Mouse (Mus musculus) heart, adult 9 months (tissue): Measurements from ENCODE around the gene Guk1.
"Not testable (repeated sequence)": the region's sequence is repeated elsewhere in the genome, so short reads cannot be mapped to it uniquely, and the experiment has no call there.

ENCODE experiments used
- DNase-seq, 2 experiments: peaks; one replicate each; pipeline ENCODE4 v3.0.0; 2022; ENCODE audit warnings: low spot score in 2 of 2

The Guk1 gene

DNA sequence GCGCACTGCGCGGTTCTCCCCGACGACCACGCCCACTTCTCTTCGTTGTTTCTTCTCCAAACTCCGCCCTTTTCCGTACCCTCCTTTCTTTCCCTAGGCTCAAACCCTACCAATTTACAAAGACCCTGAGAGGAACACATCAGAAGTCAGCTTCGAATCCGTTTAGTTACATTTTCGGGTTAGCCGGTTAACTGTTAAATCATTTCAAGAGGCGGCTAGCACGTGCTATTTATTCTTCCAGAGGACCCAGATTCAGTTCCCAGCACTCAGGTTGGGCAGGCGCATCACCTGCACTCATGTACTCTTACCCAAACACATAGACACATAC is at the start of gene Guk1:
Gene Guk1, minus strand, starts transcription at position 154 of the 328 bp plus-strand sequence.
- DNase-seq = no peak

DNA sequence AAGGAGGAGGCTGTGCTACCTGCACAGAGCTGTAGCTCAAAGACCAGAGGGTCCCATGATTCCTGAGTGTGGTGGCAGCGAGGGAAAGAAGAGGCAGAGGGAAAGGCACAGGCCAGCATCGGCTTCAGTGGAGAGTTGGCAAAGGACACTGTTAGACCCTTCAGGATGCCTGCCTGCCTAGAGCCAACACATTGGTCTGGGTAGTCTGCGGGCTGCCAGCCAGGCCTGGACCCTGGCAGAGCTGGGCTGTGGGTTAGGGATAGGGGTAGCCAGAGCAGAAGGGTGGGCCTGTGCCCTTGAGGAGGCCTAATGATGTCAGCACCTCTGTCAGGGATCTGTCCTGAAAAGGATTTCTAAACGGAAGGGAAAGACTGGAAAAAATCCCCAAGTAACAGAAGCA is 47.8 kb upstream of the Guk1 start:
- DNase-seq = no peak

DNA sequence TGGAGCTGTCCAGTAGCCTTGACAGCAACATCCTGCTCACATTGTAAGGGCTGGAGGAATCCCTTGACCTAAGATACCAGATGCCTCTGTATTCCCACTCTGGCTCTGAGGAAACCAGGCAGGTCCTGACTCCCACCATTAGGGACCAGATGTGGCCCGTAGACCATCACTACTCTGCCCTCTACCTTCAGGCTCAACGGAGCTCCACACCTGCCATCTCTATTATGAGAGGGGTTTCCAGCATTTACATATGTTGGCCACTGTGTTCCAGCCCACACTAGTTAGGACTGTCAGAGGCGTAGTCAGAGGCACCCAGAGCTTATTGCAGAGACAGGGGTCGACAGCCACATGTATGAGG is 47.4 kb upstream of the Guk1 start:
- no peak for DNase-seq

DNA sequence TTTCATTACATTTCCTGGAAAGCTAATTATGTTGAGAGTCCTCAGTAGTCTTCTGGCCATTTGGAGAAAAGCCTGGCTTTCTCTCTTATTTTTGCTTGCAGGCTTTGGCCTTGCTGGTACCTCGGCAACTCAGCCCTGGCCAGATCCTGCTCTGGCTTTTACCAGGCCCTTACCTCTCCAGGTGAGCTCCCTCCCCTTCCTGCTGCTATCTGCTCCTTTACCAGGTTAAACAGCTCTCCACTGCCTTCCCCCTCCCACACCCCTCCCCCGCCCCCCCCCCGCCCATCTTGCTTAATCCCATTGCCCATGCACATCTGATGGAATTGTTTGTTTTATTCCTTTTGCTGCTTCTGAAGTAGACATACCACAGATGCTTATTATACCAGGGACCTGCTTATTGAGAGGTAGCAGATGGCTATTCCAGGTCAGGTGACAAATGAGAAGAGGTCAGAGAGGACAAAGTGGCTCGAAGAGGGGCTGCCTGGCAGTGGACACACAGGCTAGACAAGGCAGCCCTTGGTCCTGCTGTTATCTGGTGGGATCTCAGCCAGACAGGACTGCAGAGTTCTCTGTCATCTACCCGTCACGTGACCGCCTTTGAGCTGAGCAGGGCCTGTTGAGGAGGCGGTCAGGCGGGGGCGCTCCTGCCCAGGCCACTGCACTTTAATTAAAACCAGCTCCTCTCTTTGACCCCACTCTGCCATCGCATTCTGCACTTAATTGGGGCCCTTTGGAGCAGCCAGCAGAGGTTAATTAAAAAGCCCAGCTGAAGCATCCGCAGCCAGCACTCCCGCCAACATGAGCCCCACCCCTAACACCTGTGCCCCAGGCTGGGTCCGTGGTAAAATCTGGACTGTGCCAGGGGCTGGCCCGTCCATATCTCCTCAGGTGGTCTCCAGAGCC is 46.8 kb upstream of the Guk1 start:
- peak in 1 of 2 experiments; percentile 53 for DNase-seq

DNA sequence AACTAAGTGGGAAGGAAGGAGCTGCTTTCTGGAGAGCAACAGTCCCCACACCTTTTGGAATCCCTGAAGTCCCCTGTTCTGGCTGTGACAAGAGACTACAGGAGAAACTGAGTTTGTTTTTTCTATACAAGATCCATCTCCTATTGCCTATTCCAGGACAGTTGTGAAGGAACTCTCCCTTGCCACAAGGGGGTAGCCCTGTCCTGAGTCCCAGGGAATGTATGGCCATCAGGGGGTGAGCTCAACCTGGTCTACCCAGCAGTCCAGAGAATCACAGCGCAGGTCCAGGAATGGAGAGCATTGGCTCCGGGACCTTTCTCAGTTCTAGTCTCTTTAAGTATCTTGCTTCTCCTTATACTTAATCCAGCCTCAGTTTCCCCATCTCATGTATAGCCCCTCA is 40.8 kb upstream of the Guk1 start:
- DNase-seq = no peak

DNA sequence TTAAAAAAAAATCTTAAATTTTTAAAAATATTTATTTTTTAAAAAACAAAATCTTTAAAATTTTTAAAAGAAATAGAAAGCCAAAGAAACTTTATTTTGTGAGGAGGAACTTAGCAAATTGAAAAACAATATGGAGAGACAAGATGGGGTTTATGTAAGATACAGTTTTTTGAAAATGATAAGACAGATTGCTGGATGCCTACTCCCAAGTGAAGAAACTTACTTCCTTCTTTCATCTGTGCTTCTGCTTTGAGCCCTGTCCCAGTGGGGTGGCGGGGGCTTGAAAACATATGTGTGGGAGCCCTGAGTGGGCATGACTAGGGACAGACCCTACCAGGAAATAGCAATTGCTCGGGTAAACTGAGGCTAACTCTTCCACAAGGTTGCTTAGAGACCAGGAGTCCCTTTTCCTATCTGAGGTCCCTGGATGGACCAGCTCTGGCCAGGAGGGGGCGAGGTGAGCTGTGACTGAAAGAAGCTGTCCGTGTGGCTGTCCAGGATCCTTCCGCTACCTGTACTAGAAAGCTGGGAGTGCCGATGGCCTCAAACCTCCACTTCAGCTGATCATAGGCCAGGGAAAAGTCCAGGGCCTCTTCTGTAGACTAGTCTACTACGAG is 38.2 kb upstream of the Guk1 start:
- peak in 1 of 2 experiments; percentile 49 for DNase-seq

DNA sequence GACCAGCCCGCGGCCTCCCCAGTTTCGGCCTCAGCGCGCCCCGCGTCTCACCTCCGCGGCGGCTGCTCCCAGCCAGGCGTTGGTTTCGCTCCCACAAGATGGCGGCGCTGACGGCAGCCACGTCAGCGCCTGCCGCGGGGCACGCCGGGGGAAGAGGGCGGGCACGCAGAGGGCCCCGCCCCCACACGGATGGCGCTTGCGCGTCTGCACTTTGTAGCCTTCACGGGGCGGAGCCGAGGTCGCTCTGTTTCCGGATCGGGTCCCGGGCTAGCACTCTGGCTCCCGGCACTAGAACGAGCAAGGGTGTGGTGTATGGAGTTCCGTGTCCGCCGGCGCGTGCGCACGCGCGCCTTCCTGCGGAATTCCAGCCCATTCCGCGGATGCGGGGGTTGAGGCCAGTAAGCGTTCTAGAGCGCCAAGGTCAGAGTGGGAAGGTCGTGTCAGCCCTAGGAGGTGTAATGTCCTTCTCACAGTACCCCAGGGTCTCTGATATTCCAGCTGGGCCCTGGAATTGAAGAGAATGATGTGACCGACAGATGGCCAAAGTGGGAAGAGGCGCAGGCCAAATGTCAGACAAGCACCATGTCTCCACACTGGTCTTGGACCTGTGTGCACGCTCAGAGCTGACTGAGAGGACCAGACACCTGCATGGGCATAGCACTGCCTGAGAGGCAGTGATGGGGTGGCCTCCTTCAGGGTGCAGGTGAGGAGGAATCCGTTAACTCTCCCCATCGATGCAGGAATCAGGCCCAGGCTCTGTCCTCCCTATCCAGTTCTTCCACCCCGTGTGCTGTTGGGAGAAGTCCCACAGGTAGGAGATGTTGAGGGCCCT is 36.3 kb upstream of the Guk1 start, which contains the start of gene Arf1:
Gene Arf1, minus strand, starts transcription at position 149 of the 832 bp plus-strand sequence.
- DNase-seq = peak; percentile 94 to 96

DNA sequence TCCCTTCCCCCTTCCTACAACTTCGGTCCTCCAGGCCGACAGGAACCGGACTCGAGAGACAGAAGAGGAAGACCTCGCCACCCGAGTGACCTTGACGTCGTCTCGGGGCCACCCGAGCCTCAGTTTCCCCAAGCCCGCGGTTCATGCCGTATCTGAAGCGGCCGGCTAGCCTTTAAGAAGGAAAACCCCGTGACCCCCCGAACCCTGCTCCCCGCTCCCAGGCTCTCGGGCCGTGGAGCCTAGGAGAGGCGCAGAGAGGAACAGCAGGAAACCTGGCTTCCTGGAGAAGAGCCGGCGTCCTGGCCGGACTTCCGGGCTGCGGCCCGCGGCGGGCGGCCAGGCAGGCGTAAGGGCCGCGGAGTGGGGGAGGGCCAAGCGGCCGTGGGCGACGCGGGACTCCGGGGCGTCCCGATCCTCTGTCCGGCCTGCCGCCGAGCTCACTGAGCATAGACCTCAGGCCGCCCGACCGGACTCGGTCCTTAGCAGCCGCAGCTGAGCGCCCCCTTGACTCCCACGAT is 35.7 kb upstream of the Guk1 start:
- DNase-seq = no peak

DNA sequence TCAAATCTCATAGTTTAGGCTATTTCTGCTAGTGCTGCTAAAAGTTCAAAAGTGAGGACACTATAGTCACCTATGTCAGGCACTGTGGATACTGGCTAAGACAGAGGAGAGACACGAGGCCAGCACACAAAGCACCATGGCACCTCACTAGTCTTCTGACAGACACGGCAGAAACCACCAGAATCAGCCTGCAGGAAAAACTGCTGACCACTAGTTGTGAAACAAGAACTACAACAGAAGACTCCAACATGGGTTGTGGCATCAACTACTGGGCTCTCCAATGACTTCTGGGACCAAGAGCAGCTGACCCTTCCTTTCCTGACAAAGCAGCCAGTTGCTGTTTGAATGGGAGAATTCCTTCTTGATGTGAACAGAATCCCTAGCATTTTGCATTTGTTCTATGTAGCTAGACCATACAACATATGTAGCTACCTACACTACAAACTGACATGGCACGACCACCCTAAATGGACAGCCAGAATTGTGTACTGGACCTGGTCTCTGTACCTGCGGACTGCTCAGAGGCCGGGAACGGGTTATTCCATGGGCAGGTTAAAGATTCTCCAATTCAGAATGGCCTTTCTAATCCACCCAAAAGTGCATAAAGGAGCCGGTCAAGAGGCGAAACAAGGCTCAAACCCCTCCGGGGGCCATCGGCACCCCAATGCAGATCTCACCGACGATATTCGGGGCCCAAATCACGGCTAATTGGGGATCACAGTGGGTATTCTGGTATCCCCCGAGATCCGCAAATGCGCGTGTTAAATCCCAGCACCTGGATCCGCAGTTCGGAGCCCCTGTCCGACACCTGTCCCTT is 35.0 kb upstream of the Guk1 start:
- DNase-seq = no peak

DNA sequence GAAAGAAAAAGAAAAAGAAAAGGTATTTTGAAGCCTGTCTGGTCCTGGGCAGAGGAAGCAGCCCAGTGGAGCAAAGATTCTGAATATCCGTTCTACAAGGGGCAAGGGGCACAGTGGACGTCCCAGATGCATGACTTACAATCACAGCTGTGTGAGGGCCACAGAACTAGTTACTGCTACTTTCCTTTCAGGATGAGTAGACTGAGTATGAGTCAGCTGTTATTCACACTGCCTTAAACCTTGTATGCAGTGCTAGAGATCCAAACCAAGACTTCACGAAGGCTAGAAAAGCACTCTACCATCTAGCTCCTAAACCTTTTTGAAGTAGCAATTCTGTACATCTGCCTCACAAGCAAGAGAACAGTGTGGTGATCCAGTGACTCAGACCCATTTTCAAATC is 34.2 kb upstream of the Guk1 start:
- no peak for DNase-seq

DNA sequence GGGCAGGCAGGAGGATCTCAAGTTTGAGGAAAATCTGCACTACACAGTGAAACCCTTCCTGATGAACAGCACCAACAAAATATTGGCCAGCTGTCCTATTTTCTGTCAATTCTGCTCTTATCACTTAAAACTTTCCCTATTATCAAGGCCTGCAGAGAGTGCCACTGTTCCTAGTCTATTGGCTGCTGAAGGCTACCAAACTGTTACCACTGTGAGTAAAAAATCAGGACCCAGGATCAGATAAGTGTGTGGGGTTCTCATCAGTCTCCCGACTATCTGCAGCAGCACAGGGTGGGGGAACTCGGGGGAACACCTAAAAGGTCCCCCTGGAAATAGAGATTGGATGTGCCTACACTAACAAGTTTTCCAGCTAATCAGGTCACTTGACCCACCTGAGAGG is 33.2 kb upstream of the Guk1 start:
- no peak for DNase-seq

DNA sequence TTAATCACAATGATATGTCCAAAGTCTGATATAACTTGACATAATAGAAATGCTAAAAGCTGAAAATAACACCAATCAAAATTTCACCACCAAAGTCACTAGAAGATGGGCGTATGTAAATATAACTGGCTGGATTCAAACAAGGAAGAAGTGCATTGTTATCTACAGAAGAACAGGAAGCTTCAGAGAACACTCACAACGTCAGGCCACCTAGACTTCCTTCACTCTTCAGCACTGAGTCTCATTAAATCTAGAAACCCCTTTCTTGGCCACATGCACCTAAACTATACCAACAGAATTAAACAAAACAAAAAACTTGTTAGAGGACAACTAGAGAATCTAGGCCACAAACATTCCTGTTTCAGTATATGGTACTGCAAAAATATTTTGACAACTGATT is 32.5 kb upstream of the Guk1 start:
- DNase-seq = no peak

DNA sequence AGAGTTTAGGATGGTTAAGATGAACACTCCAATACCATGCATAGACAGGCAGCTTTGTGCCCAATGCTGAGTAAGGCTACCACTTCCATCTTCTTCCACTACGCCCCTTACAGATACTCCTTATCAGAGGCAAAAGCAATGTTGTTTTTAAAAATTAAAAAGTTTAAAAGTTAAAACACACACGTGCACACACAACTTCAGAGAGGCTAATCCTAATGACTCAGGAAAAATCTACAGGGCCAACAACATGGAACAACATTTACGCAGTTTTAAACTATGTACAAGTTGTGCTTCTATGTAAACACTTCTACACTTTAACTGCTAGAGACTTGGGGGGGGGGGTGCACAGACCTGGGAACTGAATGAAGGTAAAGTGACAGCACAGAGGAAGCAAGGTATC is 32.0 kb upstream of the Guk1 start:
- DNase-seq = no peak

DNA sequence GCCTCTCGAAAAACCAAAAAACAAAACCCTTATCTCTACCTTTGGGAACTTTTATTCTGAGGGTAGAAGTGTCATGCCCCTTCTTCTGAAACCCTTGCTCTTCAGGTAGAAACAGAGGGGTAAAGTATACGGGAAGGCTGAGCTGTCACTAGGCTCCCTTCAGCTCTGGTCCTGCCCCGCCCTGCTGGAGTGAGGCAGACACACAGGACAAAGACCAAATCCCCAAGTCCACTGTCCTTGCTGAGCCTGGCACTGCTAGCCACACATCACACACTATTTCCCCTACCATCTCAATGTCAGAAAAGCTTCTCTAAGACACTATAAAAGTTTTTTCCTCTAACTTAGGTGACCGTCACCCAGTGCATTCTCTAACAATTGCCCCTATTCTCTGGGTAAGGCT is 30.3 kb upstream of the Guk1 start:
- no peak for DNase-seq

DNA sequence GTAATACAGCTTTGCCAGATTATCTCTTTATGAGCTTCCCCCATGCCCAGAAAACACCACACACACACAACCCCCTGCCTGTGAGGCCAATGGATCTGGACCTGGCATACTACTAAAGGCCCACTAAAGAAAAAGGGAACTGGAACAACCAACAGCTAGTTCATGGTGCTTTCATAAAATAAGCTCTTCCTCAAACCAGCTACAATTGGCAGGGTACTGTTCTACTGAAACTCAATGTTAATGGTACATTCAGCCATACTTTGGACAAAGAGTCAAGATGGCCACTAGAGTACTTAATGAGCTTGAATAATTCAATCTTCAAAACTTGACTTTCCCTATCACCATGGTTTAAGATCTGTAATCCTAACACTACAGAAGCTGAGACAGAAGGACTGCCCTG is 29.6 kb upstream of the Guk1 start:
- no peak for DNase-seq

DNA sequence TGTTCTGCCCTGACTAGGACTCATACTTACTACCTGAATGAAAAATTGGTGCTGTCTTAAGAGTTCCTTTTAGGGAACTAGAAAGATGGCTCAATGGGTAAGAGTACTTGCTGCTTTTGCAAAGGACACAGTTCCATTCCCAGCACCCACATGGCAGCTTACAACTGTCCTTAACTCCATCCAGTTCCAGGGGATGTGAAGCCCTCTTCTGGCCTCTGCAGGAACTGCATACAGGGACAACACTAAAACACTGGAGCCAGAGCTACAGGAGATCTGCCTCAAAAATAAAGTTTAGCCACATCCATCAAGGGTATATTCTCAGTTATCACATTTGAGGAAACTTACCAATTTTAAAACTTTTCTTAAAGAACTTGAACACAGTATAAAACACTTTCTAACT is 27.1 kb upstream of the Guk1 start:
- DNase-seq = no peak

DNA sequence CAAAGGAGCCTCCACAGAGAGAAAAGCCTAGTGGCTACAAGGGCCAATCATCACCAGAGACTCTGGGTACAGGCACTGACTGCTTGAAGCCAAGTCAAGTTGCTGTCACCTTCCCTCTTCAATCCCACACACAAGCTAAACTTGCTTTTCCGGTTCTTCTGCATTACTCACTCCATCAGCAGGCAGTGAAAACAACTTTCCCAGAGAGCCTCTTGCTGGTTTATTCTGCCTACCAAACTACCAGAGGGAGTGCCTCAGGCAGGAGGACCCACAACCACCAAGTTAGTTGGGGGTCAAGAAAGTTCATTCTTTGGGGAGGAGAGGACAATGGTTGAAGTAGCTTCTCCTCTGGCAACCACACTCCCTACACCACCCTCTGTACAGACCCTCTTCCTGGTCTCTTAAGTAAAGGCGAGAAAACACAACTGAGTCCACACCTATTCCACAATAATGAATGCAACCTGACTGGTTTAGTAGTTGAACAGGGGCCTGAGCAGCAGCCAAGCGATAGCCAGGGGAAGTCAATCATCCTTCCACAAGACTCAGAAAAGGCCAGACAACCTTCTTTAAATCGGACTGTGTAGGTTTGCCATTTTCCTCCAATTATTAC is 26.5 kb upstream of the Guk1 start:
- no peak for DNase-seq

DNA sequence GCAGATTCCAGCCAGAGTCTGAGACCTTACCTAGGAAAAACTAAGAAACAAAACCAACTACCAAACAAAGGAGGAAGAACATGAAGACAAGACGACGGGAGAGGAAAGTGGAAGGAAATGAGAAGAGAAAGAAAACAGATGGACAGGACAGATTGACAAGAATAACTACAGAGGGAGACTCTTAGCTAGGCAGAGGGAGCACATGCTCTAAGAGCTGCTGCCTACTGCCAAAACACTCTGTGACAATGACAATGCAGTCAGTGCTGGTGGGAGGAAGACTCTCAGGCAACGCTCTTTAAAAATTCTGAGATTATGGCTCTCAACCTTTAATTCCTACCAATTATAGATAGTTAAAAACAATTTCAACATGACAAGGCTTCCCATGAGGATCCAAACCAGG is 24.9 kb upstream of the Guk1 start:
- no peak for DNase-seq

DNA sequence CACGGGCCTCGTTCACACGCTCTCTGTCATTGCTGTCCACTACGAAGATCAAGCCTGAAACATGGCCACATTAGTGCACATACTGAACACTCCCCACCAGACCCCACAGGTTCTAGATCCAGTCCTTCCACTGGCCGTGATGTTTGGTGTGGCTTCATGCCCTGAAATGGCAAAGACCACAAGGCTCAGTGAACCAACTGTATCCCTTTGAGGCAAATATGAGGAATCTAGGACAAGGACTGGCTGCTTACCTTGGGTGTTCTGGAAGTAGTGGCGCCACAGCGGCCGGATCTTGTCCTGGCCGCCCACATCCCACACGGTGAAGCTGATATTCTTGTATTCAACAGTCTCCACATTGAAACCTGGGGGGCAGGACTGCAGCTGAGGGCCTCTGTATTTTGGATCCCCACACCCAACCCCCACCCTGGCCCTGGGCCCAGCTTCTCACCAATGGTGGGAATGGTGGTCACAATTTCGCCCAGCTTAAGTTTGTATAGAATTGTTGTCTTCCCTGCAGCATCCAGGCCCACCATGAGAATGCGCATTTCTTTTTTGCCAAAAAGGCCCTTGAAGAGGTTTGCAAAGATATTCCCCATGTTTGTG is 21.0 kb upstream of the Guk1 start:
- no peak for DNase-seq

DNA sequence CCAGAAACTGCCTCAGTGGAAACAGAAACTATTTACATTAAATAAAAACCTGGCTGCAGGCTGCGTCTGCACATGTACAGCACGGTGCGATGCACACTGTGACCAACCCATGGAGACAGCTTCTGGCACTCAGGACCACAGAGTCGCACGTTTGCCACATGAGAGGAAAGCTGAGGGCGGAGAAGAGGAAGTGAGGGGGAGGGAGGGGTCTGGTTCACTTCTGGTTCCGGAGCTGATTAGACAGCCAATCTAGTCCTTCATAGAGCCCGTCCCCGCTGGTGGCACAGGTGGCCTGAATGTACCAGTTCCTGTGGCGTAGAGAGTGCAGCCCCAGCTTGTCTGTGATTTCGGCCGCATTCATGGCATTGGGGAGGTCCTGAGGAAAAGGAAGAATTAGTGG is 20.3 kb upstream of the Guk1 start:
- not testable (repeated sequence) for DNase-seq

DNA sequence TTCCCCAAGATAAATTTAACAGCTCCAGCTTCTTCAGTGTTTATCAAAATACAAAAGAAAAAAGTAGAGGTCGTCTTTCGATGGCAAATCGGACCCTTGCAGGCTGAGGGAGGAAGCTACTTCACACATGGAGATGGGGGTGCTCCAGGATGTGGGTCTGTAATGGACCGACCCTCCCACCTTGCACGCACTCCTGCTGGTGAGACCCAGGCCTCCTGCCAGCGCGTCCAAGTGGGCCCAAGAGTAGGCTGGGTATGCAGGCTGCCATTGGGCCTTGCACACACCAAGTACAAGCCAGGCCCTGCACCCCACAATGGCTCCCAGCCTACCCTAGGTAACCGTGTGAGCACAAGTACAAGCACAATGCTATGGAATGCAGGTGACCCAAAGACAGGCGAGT is 19.5 kb upstream of the Guk1 start:
- not testable (repeated sequence) for DNase-seq
